Mouse (Mus musculus) midbrain, embryonic 11.5 days (tissue): ENCODE measurements at regions not wholly inside any gene's neighbourhood (a gene's known extent, or its start where the extent isn't known, plus 50 kb on each side); places are given as distances from the start of the nearest gene placed in this dataset.

ENCODE experiments used
- ATAC-seq: fragments of 200-750 bp; cut with Nextera tagmentation; 2 replicates; pipeline ENCODE4 v1.8.0; 2017; ENCODE audit warnings: moderate TSS enrichment, moderate library complexity; ENCODE audit not compliant: low FRiP score
- DNase-seq: peaks from one replicate; pipeline ENCODE4 v3.0.0; 2015; ENCODE audit warnings: low spot score; ENCODE audit errors: missing footprints
- H3K27ac ChIP-seq: fragments of 300-500 bp; sonication (generic); 2 replicates; pipeline ENCODE4 v1.5.1; 2014; ENCODE audit warnings: low read depth, low read length
- H3K27me3 ChIP-seq: fragments of 300-500 bp; sonication (generic); 2 replicates; pipeline ENCODE4 v1.6.1; 2014; ENCODE audit warnings: mild to moderate bottlenecking, low read length, moderate library complexity, mixed read lengths; ENCODE audit not compliant: control insufficient read depth, insufficient read depth
- H3K36me3 ChIP-seq: fragments of 300-500 bp; sonication (generic); 2 replicates; pipeline ENCODE4 v1.6.1; 2014; ENCODE audit warnings: mild to moderate bottlenecking, low read length, moderate library complexity, mixed read lengths; ENCODE audit not compliant: control insufficient read depth, insufficient read depth
- H3K4me1 ChIP-seq: fragments of 300-500 bp; sonication (generic); 2 replicates; pipeline ENCODE4 v1.6.1; 2014; ENCODE audit warnings: low read length; ENCODE audit not compliant: control insufficient read depth, insufficient read depth
- H3K4me2 ChIP-seq: fragments of 300-500 bp; sonication (generic); 2 replicates; pipeline ENCODE4 v1.6.1; 2014; ENCODE audit warnings: mild to moderate bottlenecking, moderate library complexity
- H3K4me3 ChIP-seq: fragments of 300-500 bp; sonication (generic); 2 replicates; pipeline ENCODE4 v1.5.1; 2014; ENCODE audit warnings: low read depth, low read length
- H3K9ac ChIP-seq: fragments of 300-500 bp; sonication (generic); 2 replicates; pipeline ENCODE4 v1.6.1; 2014; ENCODE audit warnings: low read length
- H3K9me3 ChIP-seq: fragments of 300-500 bp; sonication (generic); 2 replicates; pipeline ENCODE4 v1.6.1; 2016; ENCODE audit warnings: low read length; ENCODE audit not compliant: control insufficient read depth
- WGBS: fragments of 180-500 bp; shearing (Covaris S2); extraction: QIAGEN DNeasy Blood & Tissue Kit; methylation state at CpG from one replicate; pipeline ENCODE4 v1.1.7; 2014; 5-methylcytosine and 5-hydroxymethylcytosine counted together

GRCm38 (mm10) chr9:13905086-13905669 lies 77.7 kb downstream of the Fam76b start:
- H3K36me3 ChIP-seq, result no peaks in the 10 kb centered on the region
- no peak overlapping the region for H3K27ac ChIP-seq
- no peaks in the 10 kb centered on the region for H3K27me3 ChIP-seq
- no peaks in the 10 kb centered on the region for H3K9me3 ChIP-seq
- DNase-seq (peak; percentile 54), ATAC-seq (no peak)
- H3K4me1 ChIP-seq, result no peaks in the 10 kb centered on the region
- no peak overlapping the region for H3K4me2 ChIP-seq
- H3K4me3 ChIP-seq, result no peak overlapping the region
- no peak overlapping the region for H3K9ac ChIP-seq
- 91% methylated on average over 14 of the region's 14 CpGs for WGBS

DNA sequence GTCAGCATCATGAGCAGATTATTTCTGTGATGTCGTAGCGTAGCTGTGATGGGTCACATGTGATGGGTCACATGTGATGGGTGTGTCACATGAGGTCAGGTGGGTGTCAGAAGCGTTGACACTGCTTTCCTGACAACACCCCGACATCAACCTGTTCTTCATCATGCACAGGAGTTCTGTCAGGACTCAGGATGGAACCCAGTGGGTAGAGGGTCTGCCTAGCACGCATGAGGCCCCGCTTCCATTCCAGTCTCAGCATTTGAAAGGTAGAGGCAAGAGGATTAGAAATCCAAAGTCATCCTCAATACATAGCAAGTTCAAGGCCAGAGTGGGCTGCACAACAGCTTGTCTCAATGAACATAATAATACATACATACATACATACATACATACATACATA lies 79.2 kb downstream of the Fam76b start:
- Histone ChIP-seq H3K9ac (no peak overlapping the region), H3K4me2 (no peak overlapping the region), H3K9me3 (no peaks in the 10 kb centered on the region), H3K27me3 (no peaks in the 10 kb centered on the region), H3K27ac (no peak overlapping the region), H3K36me3 (no peaks in the 10 kb centered on the region), H3K4me3 (no peak overlapping the region), H3K4me1 (no peaks in the 10 kb centered on the region)
- WGBS, result 90% methylated on average over 6 of the region's 6 CpGs
- ATAC-seq (no peak), DNase-seq (peak; percentile 62)

DNA sequence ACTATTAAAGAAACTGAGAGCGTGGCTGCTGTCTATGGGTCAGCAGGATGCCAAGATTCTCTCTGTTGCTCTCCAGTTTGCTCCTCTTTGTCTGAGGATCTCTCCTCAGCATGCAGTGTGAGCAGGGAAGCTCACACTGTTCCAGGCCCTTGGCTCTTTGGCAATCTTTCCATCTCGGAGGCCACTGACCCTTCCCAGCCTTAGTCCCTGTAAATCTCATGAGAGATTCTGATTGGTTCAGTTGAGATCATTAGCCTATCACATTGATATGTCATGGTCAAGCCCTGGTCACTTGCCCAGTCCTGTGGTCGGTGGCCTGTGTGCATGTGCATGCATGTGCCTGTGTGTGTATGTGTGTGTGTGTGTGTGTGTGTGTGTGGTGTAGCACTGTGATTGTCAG lies 82.1 kb downstream of the Fam76b start:
- H3K4me3 ChIP-seq, result no peak overlapping the region
- no peaks in the 10 kb centered on the region for H3K4me1 ChIP-seq
- 61% methylated on average over 3 of the region's 3 CpGs for WGBS
- H3K9ac ChIP-seq, result no peak overlapping the region
- H3K27ac ChIP-seq, result no peak overlapping the region
- no peak for ATAC-seq
- no peaks in the 10 kb centered on the region for H3K9me3 ChIP-seq
- H3K27me3 ChIP-seq, result no peaks in the 10 kb centered on the region
- no peaks in the 10 kb centered on the region for H3K36me3 ChIP-seq
- H3K4me2 ChIP-seq, result no peak overlapping the region
- DNase-seq, result peak; percentile 54

GRCm38 (mm10) chr9:13910091-13910490 lies 82.6 kb downstream of the Fam76b start:
- Histone ChIP-seq H3K27me3 (no peaks in the 10 kb centered on the region), H3K9me3 (no peaks in the 10 kb centered on the region), H3K4me3 (no peak overlapping the region), H3K4me2 (no peak overlapping the region), H3K4me1 (no peaks in the 10 kb centered on the region), H3K27ac (no peak overlapping the region), H3K9ac (no peak overlapping the region), H3K36me3 (no peaks in the 10 kb centered on the region)
- WGBS, result 85% methylated on average over 2 of the region's 2 CpGs
- no peak for DNase-seq
- no peak for ATAC-seq

GRCm38 (mm10) chr9:13913459-13913858 lies 85.9 kb downstream of the Fam76b start:
- WGBS, result 82% methylated on average over 3 of the region's 3 CpGs
- H3K9ac ChIP-seq, result no peak overlapping the region
- no peak overlapping the region for H3K4me3 ChIP-seq
- no peaks in the 10 kb centered on the region for H3K9me3 ChIP-seq
- DNase-seq (peak; percentile 17), ATAC-seq (no peak)
- no peaks in the 10 kb centered on the region for H3K4me1 ChIP-seq
- no peak overlapping the region for H3K4me2 ChIP-seq
- no peak overlapping the region for H3K27ac ChIP-seq
- H3K36me3 ChIP-seq, result no peaks in the 10 kb centered on the region
- no peaks in the 10 kb centered on the region for H3K27me3 ChIP-seq

DNA sequence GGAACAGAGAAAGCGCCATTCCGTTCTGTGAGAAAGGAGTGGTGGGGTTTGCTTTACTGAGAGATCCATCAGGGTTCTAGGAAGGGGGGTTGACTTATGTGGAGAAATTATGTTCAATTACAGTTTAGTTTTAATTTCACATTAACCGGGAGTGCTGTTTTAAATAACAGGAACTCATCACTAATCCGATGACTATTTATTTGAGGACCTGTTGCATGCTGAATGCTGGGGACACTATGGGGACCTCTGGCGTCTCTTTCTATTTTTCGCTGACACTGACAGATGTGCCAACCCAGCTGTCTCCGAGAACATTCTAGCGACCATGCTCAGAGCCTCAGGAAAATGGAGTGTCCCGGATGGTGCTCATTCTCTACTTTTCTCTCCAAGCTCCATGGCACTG lies 86.6 kb downstream of the Fam76b start:
- Histone ChIP-seq H3K27ac (no peak overlapping the region), H3K27me3 (no peaks in the 10 kb centered on the region), H3K4me1 (peaks cover 5% of the 10 kb centered on the region), H3K9ac (no peak overlapping the region), H3K9me3 (no peaks in the 10 kb centered on the region), H3K4me3 (no peak overlapping the region), H3K4me2 (no peak overlapping the region), H3K36me3 (no peaks in the 10 kb centered on the region)
- DNase-seq (peak; percentile 51), ATAC-seq (no peak)
- 96% methylated on average over 9 of the region's 9 CpGs for WGBS

DNA sequence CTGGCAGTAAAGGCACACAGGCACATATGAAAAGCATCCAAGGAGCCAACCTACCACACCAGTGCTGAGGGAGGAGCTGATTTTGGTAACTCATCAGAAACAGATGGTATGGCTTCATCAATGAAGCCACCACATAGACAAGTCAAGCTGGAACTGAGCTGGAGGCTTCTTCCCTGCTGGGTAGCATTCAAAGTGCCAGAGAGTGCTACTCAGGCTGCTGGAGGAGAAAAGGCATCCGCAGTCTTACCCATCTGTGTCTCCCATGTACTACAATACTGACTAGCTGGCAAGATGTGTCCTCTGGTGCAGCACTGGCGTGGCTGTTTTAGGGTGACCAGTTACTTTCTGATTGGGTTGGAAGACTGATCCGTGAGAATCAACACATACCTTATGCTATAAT lies 87.3 kb downstream of the Fam76b start:
- DNase-seq (peak; percentile 6), ATAC-seq (no peak)
- WGBS, result 84% methylated on average over 3 of the region's 3 CpGs
- Histone ChIP-seq H3K4me3 (no peak overlapping the region), H3K9me3 (no peaks in the 10 kb centered on the region), H3K36me3 (no peaks in the 10 kb centered on the region), H3K27me3 (no peaks in the 10 kb centered on the region), H3K4me2 (no peak overlapping the region), H3K27ac (no peak overlapping the region), H3K4me1 (peaks cover 6% of the 10 kb centered on the region), H3K9ac (no peak overlapping the region)

DNA sequence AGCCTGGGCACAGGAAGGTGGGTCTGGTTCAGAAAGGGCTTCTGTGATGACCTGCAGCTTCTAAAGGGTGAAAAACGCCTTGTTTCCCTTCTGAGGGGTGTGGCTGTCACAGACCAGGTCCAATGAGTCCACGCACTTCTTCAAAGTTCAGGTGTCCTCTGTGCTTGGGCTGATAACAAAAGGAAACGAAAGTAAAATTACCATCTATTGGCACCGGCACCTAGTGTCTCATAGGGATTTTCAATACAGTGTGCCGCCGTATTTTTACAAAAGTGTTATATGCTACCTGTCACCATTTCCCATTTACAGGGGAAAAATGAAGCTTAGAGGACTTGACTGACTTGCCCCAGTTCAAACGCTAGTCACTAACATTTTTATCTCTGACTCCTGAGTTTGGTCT lies 89.3 kb downstream of the Fam76b start:
- 90% methylated on average over 7 of the region's 7 CpGs for WGBS

GRCm38 (mm10) chr9:13918606-13919202 lies 91.2 kb downstream of the Fam76b start:
- H3K36me3 ChIP-seq, result no peaks in the 10 kb centered on the region
- H3K27ac ChIP-seq, result no peak overlapping the region
- H3K4me3 ChIP-seq, result no peak overlapping the region
- DNase-seq, result peak; percentile 86
- no peak overlapping the region for H3K4me2 ChIP-seq
- ATAC-seq, result peak; percentile 80
- H3K9ac ChIP-seq, result no peak overlapping the region
- H3K27me3 ChIP-seq, result no peaks in the 10 kb centered on the region
- 44% methylated on average over 7 of the region's 7 CpGs for WGBS
- H3K9me3 ChIP-seq, result no peaks in the 10 kb centered on the region
- H3K4me1 ChIP-seq, result peaks cover 6% of the 10 kb centered on the region

More for the DNA sequence above, 89.3 kb downstream of the Fam76b start:
- no peak overlapping the region for H3K27ac ChIP-seq
- H3K4me3 ChIP-seq, result no peak overlapping the region
- peaks cover 6% of the 10 kb centered on the region for H3K4me1 ChIP-seq
- H3K9me3 ChIP-seq, result no peaks in the 10 kb centered on the region
- ATAC-seq (no peak), DNase-seq (peak; percentile 47)
- H3K9ac ChIP-seq, result no peak overlapping the region
- no peaks in the 10 kb centered on the region for H3K27me3 ChIP-seq
- H3K36me3 ChIP-seq, result no peaks in the 10 kb centered on the region
- H3K4me2 ChIP-seq, result no peak overlapping the region
